ENCODE assay signal across 8 mouse cellular contexts in genomic region chr11:73177509-73177875, GRCm38 (mm10). TPM values are rescaled to one million over a fixed set of nuclear protein-coding genes. Genes with fewer than 3 reads are reported as not detected.
A peak's percentile ranks its signal among the peaks of the same experiment; 100 is the strongest.
DNase-seq lines count a peak whose midpoint lies in the region; ATAC-seq and TF ChIP-seq lines count a peak whose summit lies in the region.

No protein-coding gene starts in this region.

- peak overlapping the region; percentile 25 for H3K9ac ChIP-seq in CH12.LX (ENCODE audit: insufficient read depth, low read depth)
- H3K9ac ChIP-seq in forebrain, embryonic 11.5 days (ENCODE audit: low read length) = peak overlapping the region; percentile 82

- ATAC-seq in forebrain, embryonic 11.5 days (replicated peaks; ENCODE audit: low FRiP score) = peak; percentile 56; the same call in 1 of the 2 replicates

- TF ChIP-seq RAD21 in CH12.LX (IDR thresholded peaks at IDR 0.05; ENCODE audit: low read depth, low read length) = no peak

- whole genome bisulfite sequencing in forebrain, embryonic 11.5 days = under 1% methylated on average over 28 of the region's 28 CpGs
- WGBS in macrophage (ENCODE audit: missing documents) = 1% methylated on average over 28 of the region's 28 CpGs
- 1% methylated on average over 28 of the region's 28 CpGs for WGBS in small intestine, adult 2 months

- H3K27ac ChIP-seq in CH12.LX (ENCODE audit: insufficient read depth, low read depth) (no peak overlapping the region), macrophage (peak overlapping the region; percentile 81)
- H3K27ac ChIP-seq in forebrain, embryonic 11.5 days (ENCODE audit: low read depth, low read length) = peak overlapping the region; percentile 72
- H3K27ac ChIP-seq in small intestine, adult 2 months (ENCODE audit: insufficient read depth, low read depth, low read length) = peak overlapping the region; percentile 99

- no peaks in the 10 kb centered on the region for H3K9me3 ChIP-seq in CH12.LX (replicated peaks; ENCODE audit: low read length)
- no peaks in the 10 kb centered on the region for H3K9me3 ChIP-seq in forebrain, embryonic 11.5 days (ENCODE audit: control insufficient read depth, low read length)

- in situ Hi-C loops in CH12.LX (cut with MboI; ENCODE audit: low pct_ligation_motif_present, low pct_unique_long_range_greater_than_20kb, low sequenced_read_pairs) = no loop called here

- peak; percentile 14 for DNase-seq in CH12.LX (ENCODE audit: extremely low read depth)
- DNase-seq in adrenal gland, adult 18-20 months (ENCODE audit: low spot score in 2 of 2) = peak; percentile 73 to 77
- DNase-seq in forebrain, embryonic 11.5 days (ENCODE audit: low spot score) = peak; percentile 85
- peak; percentile 88 to 90 for DNase-seq in heart, postnatal 14 days
- DNase-seq in kidney, postnatal 36 days = peak; percentile 86 to 90
- no peak for DNase-seq in cerebellum, adult 11-12 months

- peaks cover 27% of the 10 kb centered on the region for H3K79me2 ChIP-seq in CH12.LX (replicated peaks; ENCODE audit: control insufficient read depth, extremely low read depth, insufficient read depth, poor library complexity, severe bottlenecking)
- H3K79me2 ChIP-seq in macrophage (ENCODE audit: inconsistent target) = peaks cover 68% of the 10 kb centered on the region

- H3K4me2 ChIP-seq in CH12.LX (ENCODE audit: insufficient read depth, low read depth, poor library complexity, severe bottlenecking) = peak overlapping the region; percentile 86
- H3K4me2 ChIP-seq in forebrain, embryonic 11.5 days (ENCODE audit: low read depth, low read length, severe bottlenecking) = peak overlapping the region; percentile 70

- H3K4me1 ChIP-seq in CH12.LX (ENCODE audit: control insufficient read depth in 1 of 2, insufficient read depth in 2 of 2) = peaks cover 0 to 31% of the 10 kb centered on the region in 2 experiments; a peak in 2 of 4 replicates
- peaks cover 9% of the 10 kb centered on the region for H3K4me1 ChIP-seq in forebrain, embryonic 11.5 days (replicated peaks; ENCODE audit: control insufficient read depth, insufficient read depth, low read length)
- H3K4me1 ChIP-seq in small intestine, adult 2 months (ENCODE audit: control insufficient read depth, insufficient read depth, insufficient read length, low read length) = peaks cover 4% of the 10 kb centered on the region; the same call in 1 of the 2 replicates

- H3K36me3 ChIP-seq in CH12.LX (replicated peaks in 1 of 2; ENCODE audit: control insufficient read depth in 1 of 2, insufficient read depth in 1 of 2, low read length in 1 of 2) (peaks cover 3 to 28% of the 10 kb centered on the region in 2 experiments), macrophage (ENCODE audit: inconsistent target) (peaks cover 4% of the 10 kb centered on the region; the same call in 1 of the 2 replicates)
- no peaks in the 10 kb centered on the region; the same call in 1 of the 2 replicates for H3K36me3 ChIP-seq in forebrain, embryonic 11.5 days (ENCODE audit: control insufficient read depth, insufficient read depth, low read length)
- peaks cover 14% of the 10 kb centered on the region for H3K36me3 ChIP-seq in small intestine, adult 2 months (ENCODE audit: control insufficient read depth, insufficient read depth, low read length)

- intact Hi-C loops in heart, postnatal 14 days (cut with DNase I) = loop anchor here (5.0 kb wide), 1 partner anchor 40 kb away; the partner anchor contains the start of gene Haspin

- peak overlapping the region; percentile 64 to 70 (median 68) for H3K4me3 ChIP-seq in CH12.LX (replicated peaks in 1 of 3; ENCODE audit: low read depth in 2 of 3, low read length in 2 of 3, poor library complexity in 1 of 3)
- peak overlapping the region; percentile 95 for H3K4me3 ChIP-seq in forebrain, embryonic 11.5 days (ENCODE audit: low read depth, low read length)
- H3K4me3 ChIP-seq in macrophage (ENCODE audit: inconsistent target) = peak overlapping the region; percentile 93
- peak overlapping the region; percentile 89 for H3K4me3 ChIP-seq in small intestine, adult 2 months (ENCODE audit: low read depth, low read length)

- H3K27me3 ChIP-seq in CH12.LX (replicated peaks) = peaks cover 30% of the 10 kb centered on the region
- H3K27me3 ChIP-seq in forebrain, embryonic 11.5 days (ENCODE audit: control insufficient read depth, insufficient read depth, low read length) = no peaks in the 10 kb centered on the region
- no peaks in the 10 kb centered on the region for H3K27me3 ChIP-seq in small intestine, adult 2 months (ENCODE audit: control insufficient read depth, insufficient read depth, low read length)

- no peak for TF ChIP-seq POLR2A in CH12.LX (IDR thresholded peaks at IDR 0.05; ENCODE audit: low read depth, low read length)
- TF ChIP-seq POLR2A in small intestine, adult 2 months (IDR thresholded peaks at IDR 0.05; ENCODE audit: low read depth, low read length) = no peak

- TF ChIP-seq CTCF in CH12.LX (conservative IDR thresholded peaks at IDR 0.05 in 1 of 2, IDR thresholded peaks at IDR 0.05 in 1 of 2; ENCODE audit: low read depth in 2 of 2, low read length in 2 of 2) = no peak
- TF ChIP-seq CTCF in small intestine, adult 2 months (IDR thresholded peaks at IDR 0.05; ENCODE audit: extremely low read depth, insufficient read length, insufficient replicate concordance, low read depth, low read length) = no peak

- dilution Hi-C loops in CH12.LX (cut with MboI; ENCODE audit: extremely low pct_ligation_motif_present, extremely low pct_unique_long_range_greater_than_20kb, low sequenced_read_pairs) = no loop called here

- no peak for TF ChIP-seq EP300 in CH12.LX (IDR thresholded peaks at IDR 0.05; ENCODE audit: low read length)

RNA-seq across cellular contexts. Expression of gene Tax1bp3, which starts 0.6 kb away (rescaled TPM):
- total RNA-seq in CH12.LX (2012; rRNA removed) = 2.8 and 3.3 TPM in 2 replicates
- total RNA-seq in CH12.LX (2014; rRNA removed) = 2.5 and 2.6 TPM in 2 replicates
- 3.3 and 3.5 TPM in 2 replicates for polyA plus RNA-seq in CH12.LX (2012; ENCODE audit: insufficient read length, low read depth)
- 10 to 100 TPM; 70.0 to 91.8 TPM for total RNA-seq in adrenal gland, adult 18-20 months (2021)
- polyA plus RNA-seq in forebrain, embryonic 11.5 days (2014; fragmentation: Nextera tagmentation; extraction: Ambion mirVana) = 157 and 171 TPM in 2 replicates
- 10 to 100 TPM; 55.3 to 62.3 TPM for total RNA-seq in heart, postnatal 14 days (2021)
- total RNA-seq in macrophage (2018; cell fraction: chromatin; rRNA removed) = 10 to 100 TPM in 20 of 26 experiments, 1 to 10 TPM in 6; 2.8 to 30.3 (median 13.4) TPM
- total RNA-seq in macrophage (2018; cell fraction: cytosol; rRNA removed) = 10 to 100 TPM; 23.9 to 50.8 (median 36.4) TPM
- total RNA-seq in macrophage (2018; cell fraction: nucleus; rRNA removed) = 10 to 100 TPM in 21 of 26 experiments, 1 to 10 TPM in 5; 7.3 to 26.7 (median 16.3) TPM
- 31.5 to 54.1 TPM (median 45.7 TPM) in 3 replicates for polyA plus RNA-seq in macrophage (2018)
- polyA plus RNA-seq in small intestine, adult 2 months (2012; rRNA removed) = 75.1 and 181 TPM in 2 replicates

RNA-seq across cellular contexts. Expression of gene Emc6, which starts 0.7 kb away (rescaled TPM):
- total RNA-seq in CH12.LX (2012; rRNA removed) = 123 and 124 TPM in 2 replicates
- total RNA-seq in CH12.LX (2014; rRNA removed) = 252 and 292 TPM in 2 replicates
- polyA plus RNA-seq in CH12.LX (2012; ENCODE audit: insufficient read length, low read depth) = 138 and 176 TPM in 2 replicates
- total RNA-seq in adrenal gland, adult 18-20 months (2021) = 10 to 100 TPM; 77.7 to 94.3 TPM
- 122 and 135 TPM in 2 replicates for polyA plus RNA-seq in forebrain, embryonic 11.5 days (2014; fragmentation: Nextera tagmentation; extraction: Ambion mirVana)
- 10 to 100 TPM; 72.4 to 75.5 TPM for total RNA-seq in heart, postnatal 14 days (2021)
- total RNA-seq in macrophage (2018; cell fraction: chromatin; rRNA removed) = 10 to 100 TPM in 4 of 26 experiments, 1 to 10 TPM in 22; 2.5 to 11.7 (median 7.7) TPM
- total RNA-seq in macrophage (2018; cell fraction: cytosol; rRNA removed) = 10 to 100 TPM; 27.5 to 39.7 (median 34.7) TPM
- 10 to 100 TPM in 24 of 26 experiments, 1 to 10 TPM in 2; 7.9 to 32.0 (median 16.5) TPM for total RNA-seq in macrophage (2018; cell fraction: nucleus; rRNA removed)
- 17.6 to 52.2 TPM (median 32.5 TPM) in 3 replicates for polyA plus RNA-seq in macrophage (2018)
- polyA plus RNA-seq in small intestine, adult 2 months (2012; rRNA removed) = 38.7 and 43.0 TPM in 2 replicates

RNA-seq across cellular contexts. Expression of gene P2rx5, which starts 17.3 kb away (rescaled TPM):
- 0.21 and 0.25 TPM in 2 replicates for total RNA-seq in CH12.LX (2012; rRNA removed)
- 0.09 and 0.40 TPM in 2 replicates for total RNA-seq in CH12.LX (2014; rRNA removed)
- polyA plus RNA-seq in CH12.LX (2012; ENCODE audit: insufficient read length, low read depth) = 0.80 and 0.83 TPM in 2 replicates
- 10 to 100 TPM in 1 of 2 experiments, 1 to 10 TPM in 1; 4.6 to 19.3 TPM for total RNA-seq in adrenal gland, adult 18-20 months (2021)
- 0.12 TPM in 1 of 2 replicates, not detected in the other for polyA plus RNA-seq in forebrain, embryonic 11.5 days (2014; fragmentation: Nextera tagmentation; extraction: Ambion mirVana)
- 1 to 10 TPM; 6.9 to 7.7 TPM for total RNA-seq in heart, postnatal 14 days (2021)
- total RNA-seq in macrophage (2018; cell fraction: chromatin; rRNA removed) = 1 to 10 TPM in 4 of 26 experiments, under 1 TPM in 9, not detected in 13; 0.25 to 1.3 (median 0.68) TPM
- total RNA-seq in macrophage (2018; cell fraction: cytosol; rRNA removed) = under 1 TPM in 23 of 26 experiments, not detected in 3; 0.06 to 0.53 (median 0.14) TPM
- 1 to 10 TPM in 3 of 26 experiments, under 1 TPM in 19, not detected in 4; 0.25 to 1.8 (median 0.70) TPM for total RNA-seq in macrophage (2018; cell fraction: nucleus; rRNA removed)
- 0.08 to 0.42 TPM in 2 of 3 replicates, not detected in the other for polyA plus RNA-seq in macrophage (2018)
- polyA plus RNA-seq in small intestine, adult 2 months (2012; rRNA removed) = 0.15 and 0.17 TPM in 2 replicates

RNA-seq across cellular contexts. Expression of gene Ctns, which starts 21.4 kb away (rescaled TPM):
- 4.8 and 5.2 TPM in 2 replicates for total RNA-seq in CH12.LX (2012; rRNA removed)
- 5.8 and 5.9 TPM in 2 replicates for total RNA-seq in CH12.LX (2014; rRNA removed)
- polyA plus RNA-seq in CH12.LX (2012; ENCODE audit: insufficient read length, low read depth) = 4.5 and 5.2 TPM in 2 replicates
- total RNA-seq in adrenal gland, adult 18-20 months (2021) = 10 to 100 TPM; 16.5 to 18.8 TPM
- 19.7 and 19.8 TPM in 2 replicates for polyA plus RNA-seq in forebrain, embryonic 11.5 days (2014; fragmentation: Nextera tagmentation; extraction: Ambion mirVana)
- 10 to 100 TPM; 11.3 to 11.7 TPM for total RNA-seq in heart, postnatal 14 days (2021)
- total RNA-seq in macrophage (2018; cell fraction: chromatin; rRNA removed) = 100 to 1,000 TPM in 1 of 26 experiments, 10 to 100 TPM in 25; 14.4 to 106 (median 40.0) TPM
- total RNA-seq in macrophage (2018; cell fraction: cytosol; rRNA removed) = 10 to 100 TPM; 21.6 to 71.3 (median 33.0) TPM
- 100 to 1,000 TPM in 5 of 26 experiments, 10 to 100 TPM in 21; 23.7 to 128 (median 60.2) TPM for total RNA-seq in macrophage (2018; cell fraction: nucleus; rRNA removed)
- 28.3 to 65.1 TPM (median 44.3 TPM) in 3 replicates for polyA plus RNA-seq in macrophage (2018)
- 7.1 and 16.4 TPM in 2 replicates for polyA plus RNA-seq in small intestine, adult 2 months (2012; rRNA removed)

RNA-seq across cellular contexts. Expression of gene Shpk, which starts 21.8 kb away (rescaled TPM):
- total RNA-seq in CH12.LX (2012; rRNA removed) = 1.5 and 1.8 TPM in 2 replicates
- 1.3 and 1.4 TPM in 2 replicates for total RNA-seq in CH12.LX (2014; rRNA removed)
- polyA plus RNA-seq in CH12.LX (2012; ENCODE audit: insufficient read length, low read depth) = 0.76 and 0.83 TPM in 2 replicates
- 10 to 100 TPM in 1 of 2 experiments, 1 to 10 TPM in 1; 7.1 to 11.7 TPM for total RNA-seq in adrenal gland, adult 18-20 months (2021)
- polyA plus RNA-seq in forebrain, embryonic 11.5 days (2014; fragmentation: Nextera tagmentation; extraction: Ambion mirVana) = 0.72 and 1.0 TPM in 2 replicates
- 1 to 10 TPM; 1.2 to 1.5 TPM for total RNA-seq in heart, postnatal 14 days (2021)
- total RNA-seq in macrophage (2018; cell fraction: chromatin; rRNA removed) = 10 to 100 TPM in 1 of 26 experiments, 1 to 10 TPM in 19, under 1 TPM in 6; 0.21 to 10.4 (median 4.2) TPM
- total RNA-seq in macrophage (2018; cell fraction: cytosol; rRNA removed) = 1 to 10 TPM; 1.2 to 4.9 (median 4.0) TPM
- 1 to 10 TPM in 23 of 26 experiments, under 1 TPM in 3; 0.38 to 9.6 (median 4.4) TPM for total RNA-seq in macrophage (2018; cell fraction: nucleus; rRNA removed)
- polyA plus RNA-seq in macrophage (2018) = 3.1 to 4.5 TPM (median 3.4 TPM) in 3 replicates
- polyA plus RNA-seq in small intestine, adult 2 months (2012; rRNA removed) = 5.6 and 14.8 TPM in 2 replicates
